11 mouse cellular contexts compared by ENCODE assay signal in the genomic region with DNA sequence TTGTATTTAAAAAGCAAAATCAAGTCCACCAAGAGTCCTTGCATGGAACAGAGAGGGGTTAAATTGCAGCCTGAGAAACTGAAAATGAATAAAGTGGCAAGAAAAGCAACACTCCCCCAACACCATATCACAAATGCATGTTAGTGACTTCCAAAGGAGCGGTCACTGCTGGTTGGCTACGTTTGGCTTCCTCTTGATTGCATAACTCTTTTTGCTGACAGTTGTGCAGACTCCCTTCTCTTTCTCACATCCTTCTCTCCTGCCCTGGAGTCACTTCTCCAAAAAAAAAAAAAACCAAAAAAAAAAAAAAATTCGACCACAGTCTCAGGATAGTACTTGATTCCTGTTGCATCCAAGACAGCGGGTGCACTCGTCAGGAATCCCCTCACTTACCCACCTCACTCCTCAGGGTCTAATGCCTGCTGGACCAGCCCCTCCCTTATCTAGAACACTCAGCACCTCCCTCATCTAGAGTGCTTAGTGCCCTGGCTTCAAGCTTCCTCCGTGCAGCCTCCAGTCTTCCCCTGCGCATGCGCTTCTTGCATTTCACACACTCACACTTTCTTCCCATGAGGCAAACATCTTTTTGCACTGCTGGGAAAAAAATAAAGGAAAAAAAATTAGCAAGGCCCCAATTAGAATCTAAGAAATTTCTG.
DNase-seq lines count a peak whose midpoint lies in the region; ATAC-seq lines count a peak whose summit lies in the region.
"Had no signal": no experiment of that assay in that cellular context is flagged by ENCODE, and none has a peak within 500 bp of the region (broad histone marks: within the 10 kb centered on the region; RNA-seq: fewer than 3 reads in every experiment).

No protein-coding gene starts in this region.

- peak; percentile 16 for DNase-seq in lung, postnatal 14 days
- DNase-seq in lung, postnatal 10 days: no peak
- DNase-seq in liver, embryonic 11.5 days (ENCODE audit: low spot score): no peak
- peak; percentile 25 for DNase-seq in splenic B cell, adult 2 months (ENCODE audit: low read depth, low spot score)
- DNase-seq in midbrain, embryonic 14.5 days: no peak
- DNase-seq in adrenal gland, adult 18-20 months (ENCODE audit: low spot score in 2 of 2): no peak
- DNase-seq: adrenal gland, postnatal 10 days had no signal

- no peak overlapping the region for H3K27ac ChIP-seq in heart, embryonic 13.5 days (replicated peaks)
- H3K27ac ChIP-seq in liver, embryonic 11.5 days (ENCODE audit: low read depth, low read length): no peak overlapping the region
- H3K27ac ChIP-seq in midbrain, embryonic 14.5 days (replicated peaks; ENCODE audit: low read depth, low read length): no peak overlapping the region
- H3K27ac ChIP-seq: intestine, embryonic 15.5 days; limb, embryonic 12.5 days; neural tube, embryonic 12.5 days had no signal

- no peaks in the 10 kb centered on the region for H3K36me3 ChIP-seq in heart, embryonic 13.5 days
- H3K36me3 ChIP-seq in liver, embryonic 11.5 days (ENCODE audit: control insufficient read depth, insufficient read depth, low read length): no peaks in the 10 kb centered on the region
- no peaks in the 10 kb centered on the region for H3K36me3 ChIP-seq in splenic B cell, adult 2 months (ENCODE audit: control insufficient read depth, insufficient read depth, low read length, poor library complexity, severe bottlenecking)
- H3K36me3 ChIP-seq in midbrain, embryonic 14.5 days (ENCODE audit: control insufficient read depth, insufficient read depth, low read length): no peaks in the 10 kb centered on the region
- H3K36me3 ChIP-seq: intestine, embryonic 15.5 days; limb, embryonic 12.5 days; neural tube, embryonic 12.5 days had no signal

- ATAC-seq in heart, embryonic 13.5 days (ENCODE audit: extremely low read depth, insufficient number of reproducible peaks, low FRiP score, low TSS enrichment): no peak
- ATAC-seq in liver, embryonic 11.5 days (replicated peaks; ENCODE audit: low FRiP score): peak; percentile 39; the same call in 1 of the 2 replicates
- no peak for ATAC-seq in midbrain, embryonic 14.5 days (ENCODE audit: low FRiP score, low TSS enrichment)
- ATAC-seq: intestine, embryonic 15.5 days had no signal

- H3K27me3 ChIP-seq in heart, embryonic 13.5 days (replicated peaks): no peaks in the 10 kb centered on the region; the same call in 1 of the 2 replicates
- H3K27me3 ChIP-seq in liver, embryonic 11.5 days (replicated peaks; ENCODE audit: control insufficient read depth, insufficient read depth, low read length): no peaks in the 10 kb centered on the region
- no peaks in the 10 kb centered on the region for H3K27me3 ChIP-seq in splenic B cell, adult 2 months (ENCODE audit: control insufficient read depth, insufficient read depth, low read length, poor library complexity, severe bottlenecking)
- H3K27me3 ChIP-seq in midbrain, embryonic 14.5 days (ENCODE audit: control insufficient read depth, insufficient read depth, low read length): no peaks in the 10 kb centered on the region
- H3K27me3 ChIP-seq: intestine, embryonic 15.5 days; limb, embryonic 12.5 days; neural tube, embryonic 12.5 days had no signal

- 24% methylated on average over 8 of the region's 8 CpGs for WGBS in heart, embryonic 13.5 days
- WGBS in liver, embryonic 11.5 days: 35% methylated on average over 8 of the region's 8 CpGs
- 80% methylated on average over 8 of the region's 8 CpGs for WGBS in midbrain, embryonic 14.5 days

- H3K9ac ChIP-seq in heart, embryonic 13.5 days: no peak overlapping the region
- H3K9ac ChIP-seq in liver, embryonic 11.5 days (ENCODE audit: low read depth, low read length): no peak overlapping the region
- no peak overlapping the region for H3K9ac ChIP-seq in midbrain, embryonic 14.5 days (replicated peaks; ENCODE audit: low read length)
- H3K9ac ChIP-seq: intestine, embryonic 15.5 days; limb, embryonic 12.5 days; neural tube, embryonic 12.5 days had no signal

- no peaks in the 10 kb centered on the region for H3K4me1 ChIP-seq in heart, embryonic 13.5 days
- H3K4me1 ChIP-seq in liver, embryonic 11.5 days (replicated peaks; ENCODE audit: control insufficient read depth, insufficient read depth, low read length): no peaks in the 10 kb centered on the region
- H3K4me1 ChIP-seq in midbrain, embryonic 14.5 days (ENCODE audit: control insufficient read depth, insufficient read depth, low read length): no peaks in the 10 kb centered on the region
- H3K4me1 ChIP-seq: intestine, embryonic 15.5 days; neural tube, embryonic 12.5 days had no signal

- peak overlapping the region; percentile 35 for H3K4me2 ChIP-seq in heart, embryonic 13.5 days
- no peak overlapping the region; the same call in 1 of the 2 replicates for H3K4me2 ChIP-seq in liver, embryonic 11.5 days
- no peak overlapping the region for H3K4me2 ChIP-seq in midbrain, embryonic 14.5 days (ENCODE audit: low read length)
- H3K4me2 ChIP-seq: intestine, embryonic 15.5 days; limb, embryonic 12.5 days; neural tube, embryonic 12.5 days had no signal

- no peak overlapping the region for H3K4me3 ChIP-seq in heart, embryonic 13.5 days
- no peak overlapping the region for H3K4me3 ChIP-seq in liver, embryonic 11.5 days (ENCODE audit: low read depth, low read length)
- no peak overlapping the region for H3K4me3 ChIP-seq in midbrain, embryonic 14.5 days (replicated peaks; ENCODE audit: low read depth, low read length)
- H3K4me3 ChIP-seq: intestine, embryonic 15.5 days; limb, embryonic 12.5 days; neural tube, embryonic 12.5 days had no signal

- H3K9me3 ChIP-seq in heart, embryonic 13.5 days: no peaks in the 10 kb centered on the region
- H3K9me3 ChIP-seq in liver, embryonic 11.5 days (ENCODE audit: control insufficient read depth, low read length): no peaks in the 10 kb centered on the region
- no peaks in the 10 kb centered on the region for H3K9me3 ChIP-seq in midbrain, embryonic 14.5 days (ENCODE audit: control insufficient read depth, low read length)
- H3K9me3 ChIP-seq: intestine, embryonic 15.5 days; limb, embryonic 12.5 days; neural tube, embryonic 12.5 days had no signal

Comparison
In these comparisons a context has a peak if more than half of its experiments do, and no peak if none do; other contexts are left out.
1. DNase-seq: peak in lung, postnatal 14 days (single experiment) and splenic B cell, adult 2 months (single experiment); none in lung, postnatal 10 days (single experiment), liver, embryonic 11.5 days (single experiment), midbrain, embryonic 14.5 days (single experiment) and adrenal gland, adult 18-20 months (0 of 2).